Mouse (Mus musculus): ENCODE data around the gene Acsl6.

DNA sequence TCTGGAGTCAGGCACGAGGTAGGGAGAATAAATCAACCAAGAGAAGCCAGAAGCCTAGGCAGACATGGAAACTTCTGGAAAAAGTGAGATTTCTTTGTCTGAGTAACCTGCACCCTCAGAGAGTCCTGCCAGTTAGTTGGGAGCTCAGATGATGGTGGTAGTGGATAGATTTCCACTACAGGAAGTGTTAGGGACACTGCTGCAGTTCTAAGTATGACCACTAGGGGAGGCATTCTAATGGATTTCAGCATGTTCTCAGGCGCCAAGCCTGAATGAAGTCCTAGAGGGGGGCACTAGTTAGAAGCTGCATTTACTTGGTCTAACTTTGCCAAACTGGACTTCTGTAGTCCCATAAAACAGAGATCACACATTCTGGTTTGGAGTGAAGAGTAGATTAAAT, 39.1 kb upstream of the Acsl6 start:
- TF ChIP-seq HCFC1 (IDR thresholded peaks at IDR 0.05; ENCODE audit: borderline replicate concordance, insufficient read depth, low read length) (no peak), MAFK (IDR thresholded peaks at IDR 0.05; ENCODE audit: insufficient read depth, low read depth, low read length) (no peak), ZNF384 (IDR thresholded peaks at IDR 0.05; ENCODE audit: low read depth, low read length) (no peak), CHD2 (IDR thresholded peaks at IDR 0.05; ENCODE audit: low read depth, low read length) (no peak)

All from ES-E14 (cell line).